Mouse (Mus musculus) midbrain, embryonic 13.5 days (tissue): Measurements from ENCODE around the gene Kif24. TPM values are rescaled to one million over a fixed set of nuclear protein-coding genes. Genes with fewer than 3 reads are reported as not detected.
"Not testable (repeated sequence)": the region's sequence is repeated elsewhere in the genome, so short reads cannot be mapped to it uniquely, and the experiment has no call there.

Source experiments
- ATAC-seq: fragments of 200-750 bp; cut with Nextera tagmentation; 2 replicates; pipeline ENCODE4 v1.8.0; 2017; ENCODE audit warnings: mild to moderate bottlenecking, moderate TSS enrichment, moderate library complexity
- H3K27ac ChIP-seq: fragments of 300-500 bp; sonication (generic); 2 replicates; pipeline ENCODE4 v1.5.1; 2015; ENCODE audit warnings: inconsistent platforms, mild to moderate bottlenecking, moderate library complexity
- H3K27me3 ChIP-seq: fragments of 300-500 bp; sonication (generic); 2 replicates; pipeline ENCODE4 v1.6.1; 2015; ENCODE audit warnings: mild to moderate bottlenecking, inconsistent platforms
- H3K36me3 ChIP-seq: fragments of 300-500 bp; sonication (generic); 2 replicates; pipeline ENCODE4 v1.6.1; 2015; ENCODE audit warnings: mild to moderate bottlenecking, inconsistent platforms
- H3K4me1 ChIP-seq: fragments of 300-500 bp; sonication (generic); replicated peaks from 2 replicates; pipeline ENCODE4 v1.6.1; 2015; ENCODE audit warnings: inconsistent platforms
- H3K4me2 ChIP-seq: fragments of 300-500 bp; sonication (generic); replicated peaks from 2 replicates; pipeline ENCODE4 v1.6.1; 2015; ENCODE audit warnings: moderate library complexity, mild to moderate bottlenecking, inconsistent platforms
- H3K4me3 ChIP-seq: fragments of 300-500 bp; sonication (generic); replicated peaks from 2 replicates; pipeline ENCODE4 v1.5.1; 2015; ENCODE audit warnings: mild to moderate bottlenecking, inconsistent platforms
- H3K9ac ChIP-seq: fragments of 300-500 bp; sonication (generic); replicated peaks from 2 replicates; pipeline ENCODE4 v1.6.1; 2015; ENCODE audit warnings: mild to moderate bottlenecking, inconsistent platforms
- H3K9me3 ChIP-seq: fragments of 300-500 bp; sonication (generic); 2 replicates; pipeline ENCODE4 v1.6.1; 2016; ENCODE audit warnings: mild to moderate bottlenecking, inconsistent platforms
- WGBS: fragments of 180-500 bp; shearing (Covaris S2); methylation state at CpG from one replicate; pipeline ENCODE4 v1.1.7; 2015; 5-methylcytosine and 5-hydroxymethylcytosine counted together
- polyA plus RNA-seq: library from polyadenylated mRNA; unstranded; fragments of >200 nt; fragmentation: Nextera tagmentation; extraction: Ambion mirVana; gene quantifications from 2 replicates; pipeline ENCODE4 v1.2.1, GENCODE M21; 2015

The Kif24 gene
- polyA plus RNA-seq, 1 experiment from 2014 or later, result 6.3 TPM

- WGBS, result 90% methylated on average over 3 of the region's 3 CpGs
- H3K9me3 ChIP-seq, H3K27ac ChIP-seq, H3K36me3 ChIP-seq, H3K9ac ChIP-seq, H3K27me3 ChIP-seq, ATAC-seq: not testable (repeated sequence)
- Histone ChIP-seq H3K4me2 (peak overlapping the region; percentile 66), H3K4me1 (peaks cover 12% of the 10 kb centered on the region), H3K4me3 (peak overlapping the region; percentile 69)
Measured at GRCm38 (mm10) chr4:41463051-41463738, 1.5 kb downstream of the Kif24 start.

DNA sequence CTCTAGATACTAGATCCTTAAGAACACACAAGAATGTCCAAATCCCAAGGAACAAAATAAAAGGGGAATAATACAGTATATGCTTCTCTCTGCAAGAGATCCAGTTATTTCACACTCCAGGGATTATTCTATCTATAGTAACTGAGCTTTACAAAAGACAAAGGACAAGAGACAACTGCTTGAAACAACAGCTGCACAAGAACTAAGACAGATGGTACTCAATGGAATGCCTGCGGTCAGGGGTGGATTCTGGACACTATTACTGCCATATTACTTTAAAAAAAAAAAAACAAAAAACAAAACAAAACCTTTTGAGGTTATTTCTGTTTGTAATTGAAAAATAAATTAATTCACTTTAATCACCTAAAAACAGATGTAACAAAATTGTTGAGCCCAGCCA, 4.0 kb downstream of the Kif24 start:
- no peaks in the 10 kb centered on the region for H3K9me3 ChIP-seq
- WGBS, result 91% methylated on average over 1 of the region's 1 CpGs
- no peaks in the 10 kb centered on the region for H3K36me3 ChIP-seq
- no peak overlapping the region for H3K9ac ChIP-seq
- H3K4me3 ChIP-seq, result no peak overlapping the region
- H3K4me1 ChIP-seq, result peaks cover 12% of the 10 kb centered on the region
- H3K4me2 ChIP-seq, result no peak overlapping the region
- no peaks in the 10 kb centered on the region for H3K27me3 ChIP-seq
- ATAC-seq, result no peak
- no peak overlapping the region for H3K27ac ChIP-seq

DNA sequence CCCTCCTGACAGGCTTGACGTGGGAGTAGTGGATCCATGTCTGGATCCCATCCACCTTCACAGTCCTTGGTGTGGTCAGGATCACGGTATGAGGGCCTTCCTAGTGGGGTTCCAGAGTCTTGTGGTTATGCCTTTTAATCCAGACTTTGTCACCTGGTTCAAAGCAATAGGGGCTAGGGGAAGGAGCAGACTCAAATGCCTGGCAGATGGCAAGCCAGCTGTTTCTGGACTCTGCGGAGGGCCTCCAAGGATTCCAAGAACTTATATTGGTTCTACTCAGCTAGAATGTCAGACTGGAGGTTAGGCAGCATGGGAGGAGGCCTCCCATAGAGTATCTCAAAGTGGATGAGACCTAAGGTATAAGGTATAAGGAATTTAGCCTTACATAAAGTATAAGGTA, 17.1 kb downstream of the Kif24 start:
- no peak overlapping the region for H3K4me3 ChIP-seq
- H3K27me3 ChIP-seq, result no peaks in the 10 kb centered on the region
- no peak overlapping the region for H3K27ac ChIP-seq
- H3K9me3 ChIP-seq, result no peaks in the 10 kb centered on the region
- H3K4me2 ChIP-seq, result no peak overlapping the region
- no peaks in the 10 kb centered on the region for H3K4me1 ChIP-seq
- H3K36me3 ChIP-seq, result peaks cover 13% of the 10 kb centered on the region
- WGBS, result 98% methylated on average over 3 of the region's 3 CpGs
- ATAC-seq, result no peak
- no peak overlapping the region for H3K9ac ChIP-seq

- no peak overlapping the region for H3K4me2 ChIP-seq
- peaks cover 7% of the 10 kb centered on the region for H3K36me3 ChIP-seq
- no peaks in the 10 kb centered on the region for H3K4me1 ChIP-seq
- WGBS, result 85% methylated on average over 4 of the region's 4 CpGs
- H3K27me3 ChIP-seq, result no peaks in the 10 kb centered on the region
- H3K27ac ChIP-seq, result no peak overlapping the region
- H3K4me3 ChIP-seq, result no peak overlapping the region
- no peaks in the 10 kb centered on the region for H3K9me3 ChIP-seq
- no peak for ATAC-seq
- no peak overlapping the region for H3K9ac ChIP-seq
Measured at GRCm38 (mm10) chr4:41442790-41443302, 21.8 kb downstream of the Kif24 start.

DNA sequence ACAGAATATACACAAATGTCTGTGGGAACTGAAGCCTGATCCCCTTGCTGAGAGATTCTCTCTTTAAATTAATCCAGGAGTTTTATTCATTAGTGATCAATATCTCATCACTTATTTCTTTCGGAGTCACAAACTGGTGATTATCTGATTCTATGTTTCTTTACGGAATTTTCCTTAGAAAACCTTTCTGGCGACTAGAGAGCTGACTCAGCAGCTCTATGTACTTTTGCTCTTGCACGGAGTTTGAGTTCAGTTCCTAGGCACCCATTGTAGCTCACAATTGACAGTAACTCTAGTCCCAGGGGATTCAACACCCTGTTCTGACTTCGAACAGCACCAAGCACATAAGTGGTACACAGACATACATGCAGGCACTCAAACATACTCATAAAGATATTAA, 25.8 kb downstream of the Kif24 start:
- H3K27ac ChIP-seq, result no peak overlapping the region
- no peak overlapping the region for H3K9ac ChIP-seq
- no peaks in the 10 kb centered on the region for H3K9me3 ChIP-seq
- 90% methylated on average over 5 of the region's 5 CpGs for WGBS
- H3K27me3 ChIP-seq, result no peaks in the 10 kb centered on the region
- no peak overlapping the region for H3K4me2 ChIP-seq
- H3K4me1 ChIP-seq, result no peaks in the 10 kb centered on the region
- no peak overlapping the region for H3K4me3 ChIP-seq
- no peak for ATAC-seq
- no peaks in the 10 kb centered on the region for H3K36me3 ChIP-seq

DNA sequence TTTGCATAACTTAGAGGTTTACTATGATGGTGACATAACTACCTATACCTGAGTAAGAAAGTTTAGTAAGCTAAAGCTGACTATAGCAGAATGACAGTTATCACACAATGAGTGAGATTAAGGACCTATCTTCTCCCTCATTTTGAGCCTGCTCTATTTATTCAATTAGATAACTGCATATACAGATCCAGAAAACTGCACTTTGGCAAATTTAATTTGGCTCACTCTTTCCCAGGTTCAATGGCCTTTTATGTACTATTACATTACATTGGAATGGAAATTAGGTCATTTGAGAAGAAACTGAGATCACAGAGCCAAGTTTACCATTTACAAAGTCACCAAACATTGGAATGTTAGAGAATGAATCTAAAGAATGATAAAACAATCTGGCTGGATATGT, 47.7 kb downstream of the Kif24 start:
- Histone ChIP-seq H3K4me3 (no peak overlapping the region), H3K9ac (no peak overlapping the region), H3K27me3 (no peaks in the 10 kb centered on the region), H3K27ac (no peak overlapping the region), H3K9me3 (no peaks in the 10 kb centered on the region), H3K4me2 (no peak overlapping the region), H3K4me1 (no peaks in the 10 kb centered on the region), H3K36me3 (no peaks in the 10 kb centered on the region)
- no peak for ATAC-seq

DNA sequence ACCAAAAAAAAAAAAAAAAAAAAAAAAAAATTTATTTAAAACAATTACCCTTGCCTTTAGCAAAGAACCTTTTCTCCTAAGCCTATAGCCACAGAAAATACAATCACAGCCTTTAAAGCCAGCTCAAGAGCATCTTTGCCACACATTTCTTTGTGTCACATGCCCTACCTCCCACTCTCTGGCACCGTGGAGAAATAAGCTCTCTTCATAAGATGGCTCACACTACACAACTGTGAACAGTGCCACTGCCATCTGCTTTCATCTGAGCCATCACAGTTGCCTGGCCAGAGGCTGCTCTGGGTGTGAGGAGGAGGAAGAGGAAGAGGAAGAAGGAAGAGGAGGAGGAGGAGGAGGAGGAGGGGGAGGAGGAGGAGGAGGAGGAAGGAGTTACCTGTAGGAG, 55.3 kb downstream of the Kif24 start:
- no peaks in the 10 kb centered on the region for H3K36me3 ChIP-seq
- H3K4me3 ChIP-seq, result no peak overlapping the region
- no peak overlapping the region for H3K27ac ChIP-seq
- 93% methylated on average over 1 of the region's 1 CpGs for WGBS
- H3K9me3 ChIP-seq, result no peaks in the 10 kb centered on the region
- no peak overlapping the region for H3K9ac ChIP-seq
- no peak for ATAC-seq
- H3K4me1 ChIP-seq, result no peaks in the 10 kb centered on the region
- no peak overlapping the region for H3K4me2 ChIP-seq
- H3K27me3 ChIP-seq, result no peaks in the 10 kb centered on the region

DNA sequence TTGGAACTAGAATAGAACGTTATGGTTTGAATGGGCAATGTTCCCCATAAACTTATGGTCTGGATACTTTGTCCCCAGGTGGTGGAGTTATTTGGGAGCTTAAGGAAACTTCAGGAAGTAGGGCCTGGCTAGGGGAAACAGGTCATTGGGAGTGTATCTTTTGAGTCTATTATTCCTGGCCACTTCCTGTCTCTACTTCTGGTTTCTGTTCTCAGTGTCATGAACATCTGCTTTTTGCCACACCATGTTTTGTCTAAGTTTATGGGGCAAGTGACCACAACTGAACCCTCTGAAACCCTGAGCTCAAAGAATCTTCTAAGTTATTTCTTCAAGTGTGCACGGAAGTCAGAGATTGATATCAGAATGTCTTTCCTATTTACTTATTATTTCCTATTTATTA, 57.3 kb downstream of the Kif24 start:
- Histone ChIP-seq H3K4me3 (no peak overlapping the region), H3K9ac (no peak overlapping the region), H3K36me3 (0 out of 2 replicates have a peak, but pooled peaks cover 4% of the 10 kb centered on the region), H3K4me1 (no peaks in the 10 kb centered on the region), H3K27me3 (no peaks in the 10 kb centered on the region), H3K27ac (no peak overlapping the region), H3K9me3 (no peaks in the 10 kb centered on the region), H3K4me2 (no peak overlapping the region)
- ATAC-seq, result no peak
- 92% methylated on average over 2 of the region's 2 CpGs for WGBS

GRCm38 (mm10) chr4:41406597-41406996, 58.1 kb downstream of the Kif24 start:
- Histone ChIP-seq H3K4me1 (no peaks in the 10 kb centered on the region), H3K27me3 (no peaks in the 10 kb centered on the region), H3K4me2 (no peak overlapping the region), H3K9ac (no peak overlapping the region), H3K36me3 (0 out of 2 replicates have a peak, but pooled peaks cover 4% of the 10 kb centered on the region), H3K27ac (no peak overlapping the region), H3K4me3 (no peak overlapping the region), H3K9me3 (no peaks in the 10 kb centered on the region)
- WGBS, result 76% methylated on average over 9 of the region's 9 CpGs
- ATAC-seq, result no peak

DNA sequence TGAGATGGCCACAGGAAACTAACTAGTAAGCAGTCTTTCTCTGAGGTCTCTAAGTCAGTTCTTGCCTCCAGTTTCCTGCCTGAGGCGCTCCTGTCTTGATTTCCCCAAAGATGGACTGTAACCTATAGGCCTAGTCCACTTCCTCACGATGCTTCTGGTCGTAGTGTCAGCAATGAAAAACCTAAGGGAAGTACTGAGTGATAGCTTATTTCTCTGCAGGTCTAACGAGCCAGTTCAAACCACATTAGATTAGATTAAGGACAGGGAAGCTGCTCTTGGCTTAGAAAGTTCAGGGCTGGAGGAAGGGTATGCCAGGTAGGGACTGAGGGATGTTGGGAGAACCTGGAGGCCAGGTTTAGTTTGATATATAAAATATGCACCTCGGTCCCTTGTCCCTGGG, 63.1 kb downstream of the Kif24 start:
- H3K27me3 ChIP-seq, result no peaks in the 10 kb centered on the region
- 93% methylated on average over 5 of the region's 5 CpGs for WGBS
- H3K36me3 ChIP-seq, result peaks cover 27% of the 10 kb centered on the region
- H3K27ac ChIP-seq, result no peak overlapping the region
- H3K9ac ChIP-seq, result no peak overlapping the region
- no peaks in the 10 kb centered on the region for H3K9me3 ChIP-seq
- H3K4me1 ChIP-seq, result no peaks in the 10 kb centered on the region
- ATAC-seq, result no peak
- no peak overlapping the region for H3K4me3 ChIP-seq
- no peak overlapping the region for H3K4me2 ChIP-seq

DNA sequence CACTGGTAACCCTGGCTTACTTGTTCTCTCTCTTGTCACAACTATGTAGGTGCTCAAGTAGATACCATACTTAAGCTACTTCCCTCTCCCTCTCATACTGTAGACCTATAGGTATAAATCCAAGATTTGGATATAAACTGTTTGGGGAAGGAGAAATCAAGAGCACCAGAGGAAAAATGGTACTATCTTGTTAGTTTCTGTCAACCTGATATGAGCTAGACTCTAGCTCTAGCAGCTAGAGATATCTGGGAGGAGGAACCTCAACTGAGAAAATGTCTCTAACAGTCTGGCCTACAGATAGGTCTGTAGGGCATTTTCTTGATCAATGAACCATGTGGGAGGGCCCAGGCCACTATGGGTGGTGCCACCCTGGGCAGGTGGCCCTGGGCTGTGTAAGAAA, 63.5 kb downstream of the Kif24 start:
- Histone ChIP-seq H3K9ac (no peak overlapping the region), H3K36me3 (peaks cover 27% of the 10 kb centered on the region), H3K4me3 (no peak overlapping the region), H3K27ac (no peak overlapping the region), H3K4me2 (no peak overlapping the region), H3K9me3 (no peaks in the 10 kb centered on the region), H3K4me1 (no peaks in the 10 kb centered on the region), H3K27me3 (no peaks in the 10 kb centered on the region)
- ATAC-seq, result no peak

GRCm38 (mm10) chr4:41399904-41400303, 64.8 kb downstream of the Kif24 start:
- H3K9me3 ChIP-seq, result no peaks in the 10 kb centered on the region
- H3K4me3 ChIP-seq, result no peak overlapping the region
- H3K4me1 ChIP-seq, result no peaks in the 10 kb centered on the region
- 91% methylated on average over 5 of the region's 5 CpGs for WGBS
- no peak overlapping the region for H3K4me2 ChIP-seq
- no peak overlapping the region for H3K9ac ChIP-seq
- H3K27me3 ChIP-seq, result no peaks in the 10 kb centered on the region
- ATAC-seq, result no peak
- H3K36me3 ChIP-seq, result peaks cover 38% of the 10 kb centered on the region
- no peak overlapping the region for H3K27ac ChIP-seq

DNA sequence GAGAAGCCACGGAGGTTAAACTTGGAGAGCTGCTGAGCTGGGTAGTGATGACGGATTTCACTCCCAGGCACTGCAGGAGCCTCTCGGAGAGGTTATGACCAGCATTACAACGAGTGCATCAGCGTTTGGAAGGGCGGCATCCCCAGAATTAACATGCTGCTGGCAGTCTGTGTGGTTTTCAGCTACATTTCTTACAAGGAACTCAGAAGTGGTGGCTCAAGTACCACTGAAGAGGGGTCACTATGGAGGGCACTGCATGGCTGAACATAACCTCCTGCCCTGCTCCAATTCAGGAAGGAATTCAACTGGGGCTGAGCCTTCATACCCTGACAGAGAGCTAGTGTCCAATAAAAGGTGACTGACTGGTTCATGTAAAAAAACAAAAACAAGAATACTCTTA, 66.3 kb downstream of the Kif24 start:
- 85% methylated on average over 6 of the region's 6 CpGs for WGBS
- Histone ChIP-seq H3K27ac (no peak overlapping the region), H3K27me3 (no peaks in the 10 kb centered on the region), H3K4me1 (no peaks in the 10 kb centered on the region), H3K9me3 (no peaks in the 10 kb centered on the region), H3K4me3 (no peak overlapping the region), H3K4me2 (no peak overlapping the region), H3K9ac (no peak overlapping the region), H3K36me3 (peaks cover 53% of the 10 kb centered on the region)
- no peak for ATAC-seq
